Mouse (Mus musculus): Measurements from ENCODE around the gene Bex3. TPM values are rescaled to one million over a fixed set of nuclear protein-coding genes. Genes with fewer than 3 reads are reported as not detected.
"Not testable (repeated sequence)": the region's sequence is repeated elsewhere in the genome, so short reads cannot be mapped to it uniquely, and the experiment has no call there.

Gene Bex3
- 678 and 708 TPM in 2 replicates for polyA plus RNA-seq (2016; fragmentation: Nextera tagmentation; extraction: Ambion mirVana)

DNA sequence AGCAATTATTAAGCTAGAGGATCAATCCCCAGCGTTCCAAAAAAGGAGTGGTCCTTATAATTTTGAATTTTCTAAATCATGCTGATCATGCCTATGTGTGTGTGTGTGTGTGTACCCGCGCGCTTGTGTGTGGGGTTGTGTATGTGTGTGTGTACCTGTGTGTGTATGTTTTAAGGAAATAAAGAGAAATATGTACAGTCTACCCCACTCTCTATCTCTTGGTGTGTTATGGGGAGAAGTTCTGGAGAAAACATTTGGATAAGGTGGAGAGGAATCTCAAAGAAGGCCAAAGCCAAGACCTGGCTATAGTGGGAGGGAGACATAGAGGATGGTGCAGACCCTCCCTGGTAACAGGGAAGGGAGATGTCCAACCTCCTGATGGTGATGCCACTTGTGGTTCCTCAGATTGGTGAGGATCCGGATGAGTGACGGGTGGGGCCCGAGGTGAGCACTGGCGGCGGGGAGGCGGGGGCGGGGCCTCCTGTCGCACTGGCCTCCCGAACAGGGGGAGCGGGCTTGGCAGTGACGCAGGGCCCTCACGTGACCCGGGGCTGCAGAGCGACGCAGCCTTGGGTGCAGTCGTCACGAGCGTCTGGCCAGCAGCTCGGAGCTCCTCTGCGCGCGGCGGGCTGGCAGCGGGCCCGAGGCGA lies at the start of gene Bex3:
Gene Bex3 (plus strand): TSS at position 511 of the 650 bp plus-strand sequence.
- peak within 1 kb of the TSS; percentile 56 for H3K4me3 ChIP-seq
- not testable (repeated sequence) for H3K27me3 ChIP-seq (ENCODE audit: insufficient read depth, poor library complexity, severe bottlenecking); H3K9me3 ChIP-seq; H3K36me3 ChIP-seq
- peak within 1 kb of the TSS; percentile 84 for H3K27ac ChIP-seq
- 60% methylated on average over 5 of the region's 30 CpGs for WGBS
- H3K4me1 ChIP-seq (replicated peaks) = peaks cover 11% of the 10 kb centered on the region
- peak; percentile 3 for DNase-seq (ENCODE audit: low spot score)

DNA sequence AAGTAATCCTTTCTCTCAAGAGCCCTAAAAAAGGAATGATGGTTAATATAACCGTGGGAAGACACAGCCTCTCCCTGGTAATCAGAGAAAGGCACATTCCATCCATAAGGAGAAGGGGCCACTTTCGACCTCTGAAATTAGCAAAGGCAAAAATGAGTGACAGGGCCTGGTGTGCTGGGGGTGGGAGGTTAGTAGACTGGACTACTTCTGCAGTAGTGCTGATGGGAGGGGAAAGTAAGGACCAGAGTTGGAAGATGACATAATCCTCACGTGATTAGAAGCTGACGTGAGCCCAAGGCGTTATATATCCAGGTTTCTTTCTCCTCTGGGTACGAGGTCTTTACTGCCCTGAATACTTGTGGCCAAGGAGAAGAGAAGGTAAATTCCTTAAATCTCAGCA lies 46.3 kb upstream of the Bex3 start:
- H3K27ac ChIP-seq = no peak overlapping the region
- no peak overlapping the region for H3K4me3 ChIP-seq
- no peaks in the 10 kb centered on the region for H3K9me3 ChIP-seq
- H3K36me3 ChIP-seq = no peaks in the 10 kb centered on the region
- H3K4me1 ChIP-seq (replicated peaks) = no peaks in the 10 kb centered on the region
- WGBS = 74% methylated on average over 6 of the region's 6 CpGs
- H3K27me3 ChIP-seq (ENCODE audit: insufficient read depth, poor library complexity, severe bottlenecking) = peaks cover 9% of the 10 kb centered on the region; the same call in 1 of the 2 replicates
- DNase-seq (ENCODE audit: low spot score) = no peak

DNA sequence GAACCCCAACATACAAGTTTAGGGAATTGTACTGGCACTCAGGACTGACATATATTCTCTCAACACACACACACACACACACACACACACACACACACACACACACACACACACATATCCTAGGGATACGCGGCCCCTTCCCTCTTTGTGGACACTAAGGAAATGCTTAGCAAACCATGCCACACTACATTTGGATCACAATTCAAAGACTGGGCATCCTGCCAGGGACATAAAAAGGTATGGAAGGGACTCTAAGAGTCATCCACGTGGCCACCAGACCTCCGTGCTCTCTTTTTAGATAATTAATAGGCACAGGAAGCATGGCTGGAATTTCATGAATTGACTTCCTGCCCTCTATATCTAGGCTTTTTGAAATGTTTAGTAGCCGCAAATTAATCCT lies 42.3 kb upstream of the Bex3 start:
- H3K4me3 ChIP-seq = no peak overlapping the region
- peaks cover 14% of the 10 kb centered on the region; the same call in 1 of the 2 replicates for H3K27me3 ChIP-seq (ENCODE audit: insufficient read depth, poor library complexity, severe bottlenecking)
- no peaks in the 10 kb centered on the region for H3K4me1 ChIP-seq (replicated peaks)
- no peak overlapping the region for H3K27ac ChIP-seq
- no peaks in the 10 kb centered on the region for H3K9me3 ChIP-seq
- WGBS = 83% methylated on average over 5 of the region's 5 CpGs
- no peaks in the 10 kb centered on the region for H3K36me3 ChIP-seq
- DNase-seq (ENCODE audit: low spot score) = no peak

DNA sequence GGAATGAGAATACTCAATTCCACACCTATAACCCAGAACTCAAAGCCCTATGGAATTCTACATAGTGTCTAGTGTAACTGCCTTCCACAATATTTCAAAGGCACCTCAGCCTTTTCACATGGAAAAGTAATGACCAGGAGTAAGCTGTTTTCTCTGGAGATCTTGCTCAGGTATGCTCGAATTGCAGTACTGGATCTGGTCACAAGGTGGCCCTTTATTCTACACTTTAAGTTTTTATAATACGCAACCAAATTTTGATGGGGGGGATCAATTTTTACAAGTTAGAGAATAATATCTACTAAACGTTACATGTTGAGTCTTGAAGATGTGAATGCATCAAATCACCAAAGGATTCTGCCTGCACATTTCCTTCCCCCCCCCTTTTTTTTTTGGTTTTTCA lies 31.9 kb upstream of the Bex3 start:
- no peaks in the 10 kb centered on the region for H3K9me3 ChIP-seq
- no peaks in the 10 kb centered on the region for H3K4me1 ChIP-seq (replicated peaks)
- DNase-seq (ENCODE audit: low spot score) = no peak
- no peak overlapping the region for H3K4me3 ChIP-seq
- H3K36me3 ChIP-seq = no peaks in the 10 kb centered on the region
- 59% methylated on average over 3 of the region's 3 CpGs for WGBS
- no peaks in the 10 kb centered on the region for H3K27me3 ChIP-seq (ENCODE audit: insufficient read depth, poor library complexity, severe bottlenecking)
- H3K27ac ChIP-seq = no peak overlapping the region

DNA sequence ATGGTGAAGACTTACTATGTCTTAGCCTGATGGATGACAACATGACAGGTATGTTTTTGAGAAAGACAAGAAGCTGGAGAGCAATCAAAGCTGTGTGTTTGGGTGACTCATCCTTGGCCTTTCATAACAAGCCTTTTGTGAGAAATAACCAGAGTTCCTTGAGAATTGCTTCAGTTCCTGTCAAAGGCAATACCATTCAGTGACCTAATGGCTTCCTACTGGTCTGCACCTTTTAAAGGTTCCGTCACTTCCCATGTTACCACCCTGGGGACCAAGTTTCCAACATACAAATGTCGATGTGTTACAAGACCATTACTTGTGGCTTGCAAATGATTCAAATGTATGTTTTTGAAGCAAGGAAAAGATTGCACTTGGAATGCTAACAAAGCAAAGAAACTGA lies 26.9 kb upstream of the Bex3 start:
- no peak overlapping the region for H3K4me3 ChIP-seq
- H3K36me3 ChIP-seq = peaks cover 11% of the 10 kb centered on the region
- 91% methylated on average over 2 of the region's 2 CpGs for WGBS
- 0 out of 2 replicates have a peak, but pooled peaks cover 6% of the 10 kb centered on the region for H3K4me1 ChIP-seq (replicated peaks)
- no peak overlapping the region for H3K27ac ChIP-seq
- peaks cover 4% of the 10 kb centered on the region; the same call in 1 of the 2 replicates for H3K27me3 ChIP-seq (ENCODE audit: insufficient read depth, poor library complexity, severe bottlenecking)
- DNase-seq (ENCODE audit: low spot score) = no peak
- no peaks in the 10 kb centered on the region for H3K9me3 ChIP-seq

DNA sequence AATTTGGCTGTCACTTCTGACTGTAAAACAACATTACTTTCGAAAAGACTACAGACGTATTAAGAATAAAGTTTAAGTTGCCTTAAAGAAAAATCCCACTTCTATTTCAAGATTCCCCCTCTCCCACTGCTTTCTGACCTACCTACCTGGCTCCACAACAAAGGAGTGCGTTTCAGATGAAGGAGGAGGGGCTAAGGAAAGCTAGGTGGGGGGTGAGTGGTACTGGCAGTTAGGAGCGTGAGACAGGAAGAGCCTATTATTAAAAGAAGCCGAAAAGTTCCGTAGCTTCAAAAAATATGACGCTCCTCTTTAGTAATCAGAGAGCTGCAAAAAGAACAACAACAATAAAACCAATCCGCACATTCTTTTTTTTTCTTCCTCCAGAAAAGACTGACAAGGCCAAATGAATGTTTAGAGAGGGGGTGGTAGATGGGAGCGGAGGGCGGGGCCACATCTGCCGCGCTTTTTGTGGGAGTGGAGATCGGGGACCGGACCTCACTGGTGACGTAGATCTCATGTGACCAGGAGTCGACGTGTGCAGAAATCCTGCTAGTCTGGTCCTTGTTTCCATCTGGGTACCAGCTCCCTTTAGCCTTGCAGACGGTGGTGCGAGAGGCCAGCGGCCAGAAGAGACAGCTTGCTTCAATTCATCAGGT lies 25.4 kb upstream of the Bex3 start, which contains the start of gene Tceal9:
Gene Tceal9 (plus strand): TSS at position 506 of the 656 bp plus-strand sequence.
- Histone ChIP-seq H3K4me3 (peak within 1 kb of the TSS; percentile 62), H3K36me3 (peaks cover 11% of the 10 kb centered on the region), H3K27me3 (ENCODE audit: insufficient read depth, poor library complexity, severe bottlenecking) (peaks cover 4% of the 10 kb centered on the region; the same call in 1 of the 2 replicates), H3K9me3 (no peaks in the 10 kb centered on the region), H3K4me1 (replicated peaks) (0 out of 2 replicates have a peak, but pooled peaks cover 6% of the 10 kb centered on the region), H3K27ac (peak within 1 kb of the TSS; percentile 89)
- WGBS = 21% methylated on average over 20 of the region's 20 CpGs
- DNase-seq (ENCODE audit: low spot score) = peak; percentile 78

DNA sequence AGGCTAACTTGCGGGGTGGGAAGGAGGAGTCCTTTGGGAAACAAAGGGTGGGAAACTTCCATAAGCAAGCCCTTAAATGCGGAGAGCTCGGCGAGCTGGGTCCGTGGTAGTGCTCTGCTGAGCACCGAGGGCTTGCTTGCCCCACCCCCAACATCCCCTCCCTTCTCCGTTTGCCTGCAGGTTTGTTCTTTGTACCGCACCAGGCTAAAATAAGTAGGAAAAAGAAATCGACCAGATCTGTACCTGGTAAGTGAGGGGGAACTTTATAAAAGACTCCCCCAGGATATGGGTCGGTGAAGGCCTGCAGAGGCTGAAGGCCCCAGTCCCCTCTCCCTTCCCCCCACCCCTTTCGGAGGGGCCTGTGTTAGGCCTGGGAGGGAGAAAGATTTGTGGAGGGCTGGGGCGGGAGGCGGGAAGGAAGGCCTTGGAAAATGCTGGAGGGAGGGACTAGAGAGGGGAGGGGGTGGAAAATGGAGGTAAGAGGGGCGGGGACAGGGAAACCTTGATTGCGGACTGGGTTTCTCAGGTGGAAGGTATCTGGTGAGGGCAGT lies 24.5 kb upstream of the Bex3 start:
- peak; percentile 18 for DNase-seq (ENCODE audit: low spot score)
- Histone ChIP-seq H3K4me1 (replicated peaks) (0 out of 2 replicates have a peak, but pooled peaks cover 6% of the 10 kb centered on the region), H3K9me3 (no peaks in the 10 kb centered on the region), H3K27me3 (ENCODE audit: insufficient read depth, poor library complexity, severe bottlenecking) (peaks cover 4% of the 10 kb centered on the region; the same call in 1 of the 2 replicates), H3K4me3 (peak overlapping the region; percentile 62), H3K27ac (peak overlapping the region; percentile 89), H3K36me3 (peaks cover 11% of the 10 kb centered on the region)
- 22% methylated on average over 15 of the region's 15 CpGs for WGBS

DNA sequence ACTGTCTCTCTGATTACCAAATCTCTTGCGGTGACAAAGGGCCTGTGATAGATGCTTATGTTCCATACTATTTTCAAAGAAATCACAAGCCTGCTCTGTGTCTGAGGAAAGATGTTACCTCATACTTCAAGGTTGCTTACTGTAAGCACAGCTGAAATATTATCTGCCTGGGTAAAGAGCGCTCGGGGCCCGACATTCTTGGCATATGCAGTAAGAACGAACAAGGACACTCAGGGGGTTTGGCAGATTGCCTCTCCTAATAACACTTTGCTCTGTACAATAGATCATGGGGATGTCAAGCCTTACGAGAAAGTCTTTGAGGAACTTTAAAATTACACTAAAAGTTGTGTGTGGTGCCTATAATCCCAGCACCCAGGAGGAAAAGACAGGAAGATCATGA lies 21.2 kb upstream of the Bex3 start:
- H3K27me3 ChIP-seq (ENCODE audit: insufficient read depth, poor library complexity, severe bottlenecking) = peaks cover 4% of the 10 kb centered on the region; the same call in 1 of the 2 replicates
- DNase-seq (ENCODE audit: low spot score) = no peak
- H3K36me3 ChIP-seq = peaks cover 11% of the 10 kb centered on the region
- 0 out of 2 replicates have a peak, but pooled peaks cover 6% of the 10 kb centered on the region for H3K4me1 ChIP-seq (replicated peaks)
- H3K27ac ChIP-seq = no peak overlapping the region
- 88% methylated on average over 6 of the region's 6 CpGs for WGBS
- no peaks in the 10 kb centered on the region for H3K9me3 ChIP-seq
- no peak overlapping the region for H3K4me3 ChIP-seq

DNA sequence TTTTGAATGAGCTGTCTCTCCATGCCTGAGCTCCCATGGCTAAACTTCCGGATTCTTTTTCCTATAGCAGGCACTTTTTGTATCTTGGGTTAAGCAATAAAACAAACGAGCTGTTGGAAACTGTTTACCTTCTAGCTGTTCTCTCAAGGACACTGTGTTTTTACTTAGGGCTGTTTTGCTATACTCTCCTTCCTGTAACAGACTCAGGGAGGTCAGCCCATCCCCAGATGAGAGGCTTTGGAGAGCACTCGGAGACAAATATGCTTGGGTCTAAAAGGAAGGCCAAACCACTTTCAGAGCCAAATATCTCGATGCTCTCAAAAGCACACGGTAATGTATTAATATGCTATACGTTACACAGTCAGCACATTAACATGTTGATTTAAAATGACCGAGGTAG lies 20.4 kb upstream of the Bex3 start:
- Histone ChIP-seq H3K4me1 (replicated peaks) (0 out of 2 replicates have a peak, but pooled peaks cover 6% of the 10 kb centered on the region), H3K27ac (no peak overlapping the region), H3K9me3 (no peaks in the 10 kb centered on the region), H3K27me3 (ENCODE audit: insufficient read depth, poor library complexity, severe bottlenecking) (peaks cover 4% of the 10 kb centered on the region; the same call in 1 of the 2 replicates), H3K36me3 (peaks cover 11% of the 10 kb centered on the region), H3K4me3 (no peak overlapping the region)
- no peak for DNase-seq (ENCODE audit: low spot score)
- 86% methylated on average over 7 of the region's 7 CpGs for WGBS

DNA sequence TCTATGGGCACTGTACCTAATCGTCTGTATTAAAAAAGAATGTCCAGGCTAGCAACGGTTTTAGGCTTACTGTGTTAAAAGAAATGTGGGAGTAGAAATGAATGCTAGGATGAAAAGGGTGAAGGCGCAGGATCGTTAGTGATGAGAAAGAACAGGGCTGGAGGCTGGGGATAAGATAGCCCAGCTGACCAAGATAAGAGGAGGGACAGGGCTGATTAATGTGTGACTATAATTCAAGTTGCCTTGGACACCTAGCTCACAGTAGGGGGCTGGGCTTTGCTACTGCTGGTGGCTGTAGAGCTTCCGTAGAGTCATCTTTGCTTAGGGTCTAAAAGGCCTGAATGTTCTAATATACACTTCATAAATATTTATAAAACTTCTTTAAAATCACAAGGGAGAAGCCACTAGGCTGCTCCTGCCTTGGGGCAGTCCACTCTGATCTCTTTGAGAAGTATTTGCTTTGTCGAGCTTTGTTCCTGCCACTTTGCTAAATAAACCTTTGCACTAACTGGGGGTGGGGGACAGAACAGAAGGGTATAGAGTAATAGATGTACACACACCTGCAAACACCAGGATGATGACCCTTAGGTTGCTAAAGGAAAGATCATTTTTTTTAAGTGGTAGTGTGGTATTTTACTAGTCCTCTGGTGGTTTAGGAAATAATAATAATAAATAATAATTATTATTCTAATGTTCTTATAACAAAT lies 17.9 kb upstream of the Bex3 start:
- Histone ChIP-seq H3K9me3 (no peaks in the 10 kb centered on the region), H3K27me3 (ENCODE audit: insufficient read depth, poor library complexity, severe bottlenecking) (no peaks in the 10 kb centered on the region), H3K4me3 (no peak overlapping the region), H3K4me1 (replicated peaks) (no peaks in the 10 kb centered on the region), H3K36me3 (peaks cover 10% of the 10 kb centered on the region), H3K27ac (no peak overlapping the region)
- WGBS = 78% methylated on average over 6 of the region's 6 CpGs
- DNase-seq (ENCODE audit: low spot score) = no peak

DNA sequence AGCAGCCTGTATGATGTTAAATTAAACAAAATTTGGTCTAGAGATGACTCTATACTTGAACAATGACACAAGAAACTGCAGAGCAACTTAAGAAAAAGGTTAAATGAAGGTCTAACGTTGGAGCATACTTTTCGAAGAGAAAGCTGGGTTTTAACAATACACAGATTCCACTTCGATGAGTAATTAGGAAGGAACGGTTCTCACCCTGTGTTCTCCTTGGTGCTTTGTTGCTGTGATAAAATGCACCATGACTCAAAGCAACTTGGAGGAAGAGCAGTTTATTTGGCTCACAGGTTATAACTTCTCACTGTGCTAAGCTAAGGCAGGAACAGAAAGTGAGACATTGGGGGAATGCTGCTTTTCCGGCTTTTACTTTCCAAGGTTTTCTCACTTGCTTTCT lies 2.3 kb upstream of the Bex3 start:
- peaks cover 7% of the 10 kb centered on the region for H3K36me3 ChIP-seq
- H3K27me3 ChIP-seq (ENCODE audit: insufficient read depth, poor library complexity, severe bottlenecking) = peaks cover 4% of the 10 kb centered on the region
- H3K27ac ChIP-seq = no peak overlapping the region
- WGBS = 83% methylated on average over 5 of the region's 5 CpGs
- DNase-seq (ENCODE audit: low spot score) = no peak
- peaks cover 8% of the 10 kb centered on the region for H3K4me1 ChIP-seq (replicated peaks)
- H3K4me3 ChIP-seq = no peak overlapping the region
- H3K9me3 ChIP-seq = no peaks in the 10 kb centered on the region

DNA sequence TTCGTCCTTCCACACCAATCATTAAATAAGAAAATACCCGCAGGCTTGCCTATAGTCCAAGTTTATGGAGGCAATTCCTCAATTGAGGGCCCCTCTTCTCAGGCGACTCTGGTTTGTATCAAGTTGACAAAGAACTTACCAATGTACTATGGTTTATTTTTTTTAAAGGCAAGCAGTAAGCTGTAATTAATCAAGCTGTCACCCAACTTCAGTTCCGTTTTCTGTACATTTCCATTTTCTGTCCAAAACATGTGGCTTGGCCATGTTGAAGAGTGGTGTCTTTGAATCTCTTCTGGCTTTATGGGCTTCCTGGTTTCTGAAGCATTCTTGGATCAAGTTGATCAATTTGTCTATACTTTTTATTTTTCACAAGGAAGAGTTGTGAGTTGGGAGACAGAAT lies 1.9 kb upstream of the Bex3 start:
- WGBS = 83% methylated on average over 4 of the region's 4 CpGs

More for the DNA sequence above, 1.9 kb upstream of the Bex3 start:
- Histone ChIP-seq H3K27ac (no peak overlapping the region), H3K9me3 (no peaks in the 10 kb centered on the region), H3K27me3 (ENCODE audit: insufficient read depth, poor library complexity, severe bottlenecking) (peaks cover 4% of the 10 kb centered on the region), H3K36me3 (peaks cover 7% of the 10 kb centered on the region), H3K4me3 (no peak overlapping the region), H3K4me1 (replicated peaks) (peaks cover 8% of the 10 kb centered on the region)
- no peak for DNase-seq (ENCODE audit: low spot score)

Measured in hindbrain, embryonic 10.5 days (tissue).